Comparison of ENCODE assay signal across 16 mouse cellular contexts in the genomic region with DNA sequence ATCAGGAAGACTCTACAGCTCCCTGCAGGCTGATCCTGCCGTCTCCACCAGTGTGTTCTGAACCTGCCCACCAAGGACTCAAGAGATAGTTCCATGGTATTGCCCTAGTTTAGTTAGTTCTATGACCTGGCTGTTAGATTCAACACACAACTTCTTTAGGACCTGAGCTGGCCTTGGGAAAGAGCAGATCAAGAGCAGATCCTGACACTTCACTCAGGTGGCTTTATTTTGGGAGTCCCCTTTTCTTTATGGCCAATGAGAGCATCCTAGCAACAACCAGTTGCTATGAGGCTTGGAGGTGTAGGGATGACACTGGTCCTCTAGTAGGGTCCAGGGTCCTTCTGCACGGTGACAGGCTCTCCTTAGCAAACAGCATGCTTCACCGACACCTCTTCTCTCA.
"Had no signal": no experiment of that assay in that cellular context is flagged by ENCODE, and none has a peak within 500 bp of the region (broad histone marks: within the 10 kb centered on the region; RNA-seq: fewer than 3 reads in every experiment).

No protein-coding gene starts in this region.

- H3K4me1 ChIP-seq: kidney, embryonic 15.5 days; limb, embryonic 15.5 days; liver, embryonic 12.5 days; midbrain, embryonic 12.5 days; neural tube, embryonic 13.5 days had no signal

- H3K27ac ChIP-seq: kidney, embryonic 15.5 days; limb, embryonic 15.5 days; liver, embryonic 12.5 days; midbrain, embryonic 12.5 days; neural tube, embryonic 13.5 days had no signal

- H3K4me3 ChIP-seq: kidney, embryonic 15.5 days; limb, embryonic 15.5 days; liver, embryonic 12.5 days; midbrain, embryonic 12.5 days; neural tube, embryonic 13.5 days had no signal

- H3K27me3 ChIP-seq: kidney, embryonic 15.5 days; limb, embryonic 15.5 days; liver, embryonic 12.5 days; midbrain, embryonic 12.5 days; neural tube, embryonic 13.5 days had no signal

- H3K9ac ChIP-seq: kidney, embryonic 15.5 days; limb, embryonic 15.5 days; liver, embryonic 12.5 days; lung, embryonic 14.5 days; midbrain, embryonic 12.5 days; neural tube, embryonic 13.5 days had no signal

- H3K9me3 ChIP-seq: kidney, embryonic 15.5 days; limb, embryonic 15.5 days; liver, embryonic 12.5 days; midbrain, embryonic 12.5 days; neural tube, embryonic 13.5 days had no signal

- H3K4me2 ChIP-seq: kidney, embryonic 15.5 days; limb, embryonic 15.5 days; liver, embryonic 12.5 days; lung, embryonic 14.5 days; midbrain, embryonic 12.5 days; neural tube, embryonic 13.5 days had no signal

- ATAC-seq: liver, embryonic 12.5 days; midbrain, embryonic 16.5 days had no signal

- DNase-seq: kidney, adult 2 months; kidney, postnatal 14 days; layer of hippocampus, postnatal 36 days; lung, embryonic 14.5 days; lung, postnatal 10 days; lung, postnatal 4 days; right cerebral cortex, adult 18-20 months; right cerebral cortex, postnatal 25 days; thymus, adult 18-20 months; thymus, postnatal 14 days had no signal
